Mouse (Mus musculus) cerebellum, adult 2 months (tissue): ENCODE data around the gene Soat1.

Experiments
- CTCF ChIP-seq: fragments of 200-500 bp; IDR thresholded peaks from 2 replicates; pipeline ENCODE4 v1.5.1; 2011; ENCODE audit warnings: low read depth, mild to moderate bottlenecking, control low read depth, low read length, moderate library complexity, borderline replicate concordance; ENCODE audit not compliant: insufficient read depth
- POLR2A ChIP-seq: fragments of 200-500 bp; IDR thresholded peaks from 2 replicates; pipeline ENCODE4 v1.6.1; 2011; ENCODE audit warnings: low read length, control low read depth, borderline replicate concordance; ENCODE audit not compliant: insufficient read depth

DNA sequence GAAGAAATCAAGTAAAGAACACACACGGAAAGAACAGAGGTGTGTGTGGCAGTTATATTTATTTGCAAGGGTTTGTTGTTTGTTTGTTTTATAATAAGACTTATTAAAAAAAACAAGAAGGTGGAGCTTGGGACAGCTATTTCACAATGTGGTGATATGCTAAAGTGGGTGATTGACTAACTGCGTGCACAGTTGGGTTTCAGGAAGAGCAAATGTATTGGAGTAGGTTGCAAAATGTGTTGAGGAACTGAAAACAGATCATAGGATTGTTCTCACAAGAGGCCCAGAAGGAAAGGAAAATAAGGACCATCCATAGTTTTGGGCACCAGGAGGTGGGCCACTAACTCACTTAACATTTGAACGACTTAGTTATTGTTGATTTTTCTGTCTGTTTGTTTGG lies 3.1 kb downstream of the Soat1 start:
- TF ChIP-seq CTCF = no peak
- no peak for TF ChIP-seq POLR2A
